Mouse (Mus musculus): ENCODE data around the gene Itgav. TPM values are rescaled to one million over a fixed set of nuclear protein-coding genes. Genes with fewer than 3 reads are reported as not detected.

Itgav gene
- polyA plus RNA-seq, 1 experiment from 2014 or later: 36.7 TPM

- H3K4me1 ChIP-seq (replicated peaks; ENCODE audit: control insufficient read depth, insufficient read depth, low read length): no peaks in the 10 kb centered on the region
- WGBS: 81% methylated on average over 8 of the region's 8 CpGs
- H3K9ac ChIP-seq: no peak overlapping the region
- H3K36me3 ChIP-seq (replicated peaks; ENCODE audit: control insufficient read depth, insufficient read depth): no peaks in the 10 kb centered on the region
- H3K9me3 ChIP-seq (ENCODE audit: control insufficient read depth, low read length): peaks cover 13% of the 10 kb centered on the region; the same call in 1 of the 2 replicates
- ATAC-seq (ENCODE audit: low FRiP score) (no peak), DNase-seq (ENCODE audit: low spot score) (no peak)
- H3K4me3 ChIP-seq (replicated peaks; ENCODE audit: low read length): no peak overlapping the region
- H3K4me2 ChIP-seq (replicated peaks): no peak overlapping the region
- H3K27me3 ChIP-seq (ENCODE audit: control insufficient read depth, insufficient read depth, low read length): no peaks in the 10 kb centered on the region
- H3K27ac ChIP-seq: no peak overlapping the region
These were observed 39.5 kb upstream of the Itgav start for GRCm38 (mm10) chr2:83684691-83685090.

- Histone ChIP-seq H3K27me3 (ENCODE audit: control insufficient read depth, insufficient read depth, low read length) (no peaks in the 10 kb centered on the region), H3K9ac (no peak overlapping the region), H3K9me3 (ENCODE audit: control insufficient read depth, low read length) (peaks cover 13% of the 10 kb centered on the region; the same call in 1 of the 2 replicates), H3K4me3 (replicated peaks; ENCODE audit: low read length) (no peak overlapping the region), H3K4me1 (replicated peaks; ENCODE audit: control insufficient read depth, insufficient read depth, low read length) (no peaks in the 10 kb centered on the region), H3K27ac (no peak overlapping the region), H3K36me3 (replicated peaks; ENCODE audit: control insufficient read depth, insufficient read depth) (no peaks in the 10 kb centered on the region), H3K4me2 (replicated peaks) (no peak overlapping the region)
- DNase-seq (ENCODE audit: low spot score) (no peak), ATAC-seq (ENCODE audit: low FRiP score) (no peak; the same call in 1 of the 2 replicates)
- WGBS: 88% methylated on average over 2 of the region's 2 CpGs
These were observed 33.8 kb upstream of the Itgav start for GRCm38 (mm10) chr2:83690372-83690771.

DNA sequence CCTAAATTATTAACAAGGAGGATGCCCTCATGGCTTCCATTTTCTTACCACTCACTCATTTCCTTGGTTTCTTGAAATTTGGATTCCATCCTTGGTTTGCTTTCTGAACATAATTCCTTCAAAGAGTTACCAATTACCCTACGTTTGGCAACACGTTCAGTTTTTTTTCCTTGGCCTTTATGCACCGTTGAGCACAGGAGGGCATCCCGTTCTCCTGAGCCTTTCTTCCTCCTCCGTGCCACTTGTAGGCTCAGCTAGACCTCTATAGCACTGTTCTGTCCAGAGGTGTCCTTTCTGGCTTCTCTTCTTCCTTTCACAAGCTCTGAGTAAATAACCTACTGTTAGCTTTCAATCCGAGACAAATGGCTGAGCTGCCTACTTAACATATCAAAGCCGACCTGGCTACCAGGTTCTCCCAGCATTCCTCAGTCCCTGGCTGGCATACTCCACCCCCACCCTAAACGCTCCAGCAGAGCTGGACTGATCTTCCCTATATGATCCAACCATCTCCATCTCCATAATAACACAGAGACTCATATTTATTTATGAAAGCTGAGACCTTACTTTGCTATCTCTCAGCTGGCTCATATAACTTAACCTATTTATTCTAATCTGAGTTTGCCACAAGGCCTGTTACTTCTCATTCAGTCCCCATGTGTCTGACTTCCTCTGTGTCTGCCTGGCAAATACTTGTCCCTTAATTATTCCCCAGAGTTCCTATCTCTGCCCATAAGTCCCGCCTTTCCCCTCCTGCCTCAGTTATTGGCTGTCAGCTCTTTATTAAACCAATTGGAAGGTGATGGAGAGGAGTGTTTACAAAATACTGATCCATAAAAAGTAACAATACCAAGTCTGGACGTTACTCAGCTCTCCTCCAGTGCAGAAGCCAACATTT lies 31.3 kb upstream of the Itgav start:
- Histone ChIP-seq H3K4me2 (replicated peaks) (no peak overlapping the region), H3K27ac (no peak overlapping the region), H3K9me3 (ENCODE audit: control insufficient read depth, low read length) (peaks cover 12% of the 10 kb centered on the region; the same call in 1 of the 2 replicates), H3K27me3 (ENCODE audit: control insufficient read depth, insufficient read depth, low read length) (no peaks in the 10 kb centered on the region), H3K36me3 (replicated peaks; ENCODE audit: control insufficient read depth, insufficient read depth) (no peaks in the 10 kb centered on the region), H3K9ac (no peak overlapping the region), H3K4me1 (replicated peaks; ENCODE audit: control insufficient read depth, insufficient read depth, low read length) (no peaks in the 10 kb centered on the region), H3K4me3 (replicated peaks; ENCODE audit: low read length) (no peak overlapping the region)
- DNase-seq (ENCODE audit: low spot score): no peak
- 21% methylated on average over 10 of the region's 10 CpGs for WGBS
- ATAC-seq (ENCODE audit: low FRiP score): no peak

GRCm38 (mm10) chr2:83694061-83694460 lies 30.1 kb upstream of the Itgav start:
- no peak overlapping the region for H3K9ac ChIP-seq
- no peaks in the 10 kb centered on the region for H3K36me3 ChIP-seq (replicated peaks; ENCODE audit: control insufficient read depth, insufficient read depth)

GRCm38 (mm10) chr2:83695345-83696247 lies 28.6 kb upstream of the Itgav start:
- H3K9me3 ChIP-seq (ENCODE audit: control insufficient read depth, low read length): no peaks in the 10 kb centered on the region
- no peak overlapping the region for H3K9ac ChIP-seq
- ATAC-seq (ENCODE audit: low FRiP score): no peak
- no peaks in the 10 kb centered on the region for H3K36me3 ChIP-seq (replicated peaks; ENCODE audit: control insufficient read depth, insufficient read depth)
- no peak overlapping the region for H3K4me2 ChIP-seq (replicated peaks)
- no peak for DNase-seq (ENCODE audit: low spot score)
- H3K27me3 ChIP-seq (ENCODE audit: control insufficient read depth, insufficient read depth, low read length): no peaks in the 10 kb centered on the region
- H3K4me1 ChIP-seq (replicated peaks; ENCODE audit: control insufficient read depth, insufficient read depth, low read length): no peaks in the 10 kb centered on the region
- H3K27ac ChIP-seq: no peak overlapping the region
- H3K4me3 ChIP-seq (replicated peaks; ENCODE audit: low read length): no peak overlapping the region
- 84% methylated on average over 11 of the region's 11 CpGs for WGBS

More at GRCm38 (mm10) chr2:83694061-83694460, 30.1 kb upstream of the Itgav start:
- 84% methylated on average over 7 of the region's 7 CpGs for WGBS
- no peak overlapping the region for H3K4me3 ChIP-seq (replicated peaks; ENCODE audit: low read length)
- ATAC-seq (ENCODE audit: low FRiP score): no peak
- no peak for DNase-seq (ENCODE audit: low spot score)
- H3K27ac ChIP-seq: no peak overlapping the region
- no peak overlapping the region for H3K4me2 ChIP-seq (replicated peaks)
- 0 out of 2 replicates have a peak, but pooled peaks cover 4% of the 10 kb centered on the region for H3K9me3 ChIP-seq (ENCODE audit: control insufficient read depth, low read length)
- no peaks in the 10 kb centered on the region for H3K4me1 ChIP-seq (replicated peaks; ENCODE audit: control insufficient read depth, insufficient read depth, low read length)
- no peaks in the 10 kb centered on the region for H3K27me3 ChIP-seq (ENCODE audit: control insufficient read depth, insufficient read depth, low read length)

DNA sequence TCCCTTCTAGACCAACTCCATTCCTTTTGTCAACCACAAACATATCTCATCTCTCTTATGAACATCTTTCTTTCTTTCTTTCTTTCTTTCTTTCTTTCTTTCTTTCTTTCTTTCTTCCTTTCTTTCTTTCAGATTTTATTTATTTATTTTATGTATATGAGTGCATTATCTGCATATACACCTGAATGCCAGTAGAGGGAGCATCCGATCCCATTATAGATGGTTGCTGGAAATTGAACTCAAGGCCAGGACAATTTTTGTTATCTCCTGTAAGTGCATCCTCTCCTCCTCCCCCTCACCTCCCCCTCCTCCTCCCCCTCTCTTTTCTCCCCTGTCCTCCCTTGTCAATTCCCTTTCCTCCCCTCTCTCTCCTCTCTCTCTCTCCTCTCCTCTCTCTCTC lies 25.7 kb upstream of the Itgav start:
- no peak overlapping the region for H3K4me2 ChIP-seq (replicated peaks)
- H3K4me1 ChIP-seq (replicated peaks; ENCODE audit: control insufficient read depth, insufficient read depth, low read length): no peaks in the 10 kb centered on the region
- DNase-seq (ENCODE audit: low spot score) (no peak), ATAC-seq (ENCODE audit: low FRiP score) (no peak)
- H3K27ac ChIP-seq: no peak overlapping the region
- H3K4me3 ChIP-seq (replicated peaks; ENCODE audit: low read length): no peak overlapping the region
- H3K9ac ChIP-seq: no peak overlapping the region
- no peaks in the 10 kb centered on the region for H3K9me3 ChIP-seq (ENCODE audit: control insufficient read depth, low read length)
- no peaks in the 10 kb centered on the region for H3K36me3 ChIP-seq (replicated peaks; ENCODE audit: control insufficient read depth, insufficient read depth)
- WGBS: 67% methylated on average over 1 of the region's 1 CpGs
- no peaks in the 10 kb centered on the region for H3K27me3 ChIP-seq (ENCODE audit: control insufficient read depth, insufficient read depth, low read length)

DNA sequence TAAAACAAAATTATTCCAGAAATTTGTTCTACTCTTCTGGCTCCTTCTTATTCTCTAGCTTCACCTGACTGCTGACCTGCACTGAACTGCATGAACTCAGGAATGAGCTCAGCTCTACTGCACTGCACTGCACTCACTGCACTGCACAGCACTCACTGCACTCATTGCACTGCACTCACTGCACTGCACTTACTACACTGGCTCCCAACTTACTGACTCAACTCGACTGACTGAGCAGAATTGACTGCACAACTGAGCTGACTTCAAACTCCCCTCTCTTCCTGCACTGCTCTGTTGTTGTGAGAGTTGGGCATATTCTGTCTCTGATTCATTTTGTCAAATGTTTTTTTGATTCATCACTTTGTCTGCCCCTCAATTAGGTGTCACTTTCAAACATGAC lies 24.9 kb upstream of the Itgav start:
- WGBS: 50% methylated on average over 1 of the region's 1 CpGs

DNA sequence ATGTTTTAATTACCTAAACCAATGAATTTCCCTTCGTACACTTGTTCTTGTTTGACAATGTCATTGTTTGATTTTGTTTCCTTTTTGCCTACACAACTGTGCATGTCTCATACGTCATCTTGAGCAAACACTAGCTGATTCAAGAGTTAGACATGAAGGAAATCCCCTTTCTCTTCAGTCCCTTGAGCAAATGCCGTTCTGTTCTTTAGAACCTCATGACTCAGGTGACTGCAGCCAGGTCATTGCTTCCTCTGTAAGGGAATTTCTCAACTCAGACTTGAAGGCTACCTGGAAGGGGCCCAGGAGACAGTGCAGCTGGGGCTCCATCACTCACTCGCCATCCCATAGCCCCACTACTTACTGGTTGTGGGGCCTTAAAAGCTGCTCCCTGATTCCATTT lies 23.5 kb upstream of the Itgav start:
- H3K4me2 ChIP-seq (replicated peaks): no peak overlapping the region
- WGBS: 79% methylated on average over 4 of the region's 4 CpGs
- DNase-seq (ENCODE audit: low spot score): no peak
- no peak for ATAC-seq (ENCODE audit: low FRiP score)
- no peak overlapping the region for H3K4me3 ChIP-seq (replicated peaks; ENCODE audit: low read length)
- H3K36me3 ChIP-seq (replicated peaks; ENCODE audit: control insufficient read depth, insufficient read depth): no peaks in the 10 kb centered on the region
- H3K9ac ChIP-seq: no peak overlapping the region
- no peaks in the 10 kb centered on the region for H3K9me3 ChIP-seq (ENCODE audit: control insufficient read depth, low read length)
- H3K4me1 ChIP-seq (replicated peaks; ENCODE audit: control insufficient read depth, insufficient read depth, low read length): no peaks in the 10 kb centered on the region
- H3K27me3 ChIP-seq (ENCODE audit: control insufficient read depth, insufficient read depth, low read length): no peaks in the 10 kb centered on the region
- no peak overlapping the region for H3K27ac ChIP-seq

More for the DNA sequence above, 24.9 kb upstream of the Itgav start:
- Histone ChIP-seq H3K27ac (no peak overlapping the region), H3K4me1 (replicated peaks; ENCODE audit: control insufficient read depth, insufficient read depth, low read length) (no peaks in the 10 kb centered on the region), H3K4me3 (replicated peaks; ENCODE audit: low read length) (no peak overlapping the region), H3K9me3 (ENCODE audit: control insufficient read depth, low read length) (no peaks in the 10 kb centered on the region), H3K4me2 (replicated peaks) (no peak overlapping the region), H3K27me3 (ENCODE audit: control insufficient read depth, insufficient read depth, low read length) (no peaks in the 10 kb centered on the region), H3K36me3 (replicated peaks; ENCODE audit: control insufficient read depth, insufficient read depth) (no peaks in the 10 kb centered on the region), H3K9ac (no peak overlapping the region)
- no peak for DNase-seq (ENCODE audit: low spot score)
- ATAC-seq (ENCODE audit: low FRiP score): no peak

DNA sequence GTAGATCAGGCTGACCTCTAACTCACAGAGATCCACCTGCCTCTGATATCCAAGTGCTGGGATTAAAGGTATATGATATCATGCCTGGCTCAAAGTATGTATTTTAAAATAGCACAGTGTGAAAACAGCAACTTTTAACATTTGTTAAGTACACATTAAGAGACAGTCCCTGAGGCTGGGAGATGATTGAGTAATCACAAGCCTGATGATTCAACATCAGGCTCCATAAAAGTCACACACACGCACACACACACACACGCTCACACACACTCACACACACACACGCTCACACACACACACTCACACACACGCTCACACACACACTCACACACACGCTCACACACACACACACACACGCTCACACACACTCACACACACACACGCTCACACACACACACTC lies 21.8 kb upstream of the Itgav start:
- Histone ChIP-seq H3K4me3 (replicated peaks; ENCODE audit: low read length) (no peak overlapping the region), H3K9ac (no peak overlapping the region), H3K27ac (no peak overlapping the region), H3K36me3 (replicated peaks; ENCODE audit: control insufficient read depth, insufficient read depth) (no peaks in the 10 kb centered on the region), H3K9me3 (ENCODE audit: control insufficient read depth, low read length) (no peaks in the 10 kb centered on the region), H3K27me3 (ENCODE audit: control insufficient read depth, insufficient read depth, low read length) (no peaks in the 10 kb centered on the region), H3K4me2 (replicated peaks) (no peak overlapping the region), H3K4me1 (replicated peaks; ENCODE audit: control insufficient read depth, insufficient read depth, low read length) (no peaks in the 10 kb centered on the region)
- DNase-seq (ENCODE audit: low spot score) (no peak), ATAC-seq (ENCODE audit: low FRiP score) (no peak)
- 92% methylated on average over 7 of the region's 7 CpGs for WGBS
